Mouse (Mus musculus): ENCODE measurements at regions not wholly inside any gene's neighbourhood (a gene's known extent, or its start where the extent isn't known, plus 50 kb on each side); places are given as distances from the start of the nearest gene placed in this dataset.

DNA sequence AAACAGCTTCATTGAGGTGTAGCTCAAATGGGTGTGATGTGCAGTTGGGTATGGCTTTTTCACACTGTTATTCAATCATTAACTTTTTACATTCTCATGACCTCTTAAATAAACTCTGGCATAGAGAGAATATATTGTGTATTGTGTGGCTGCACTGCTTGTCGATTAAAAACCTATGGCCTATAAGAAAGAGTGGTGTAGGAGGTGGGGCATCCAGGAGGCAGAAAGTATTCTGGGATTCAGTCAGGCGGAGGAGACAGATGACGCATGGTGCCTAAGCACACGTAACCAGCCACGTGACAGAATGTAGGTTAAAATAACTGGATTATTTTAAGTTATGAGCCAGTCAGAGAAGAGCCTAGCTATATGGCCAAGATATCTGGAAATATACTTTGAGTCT, 78.2 kb upstream of the Slc16a7 start:
- Histone ChIP-seq H3K4me1 (ENCODE audit: insufficient read depth) (no peaks in the 10 kb centered on the region), H3K9me3 (ENCODE audit: low read length) (no peaks in the 10 kb centered on the region), H3K36me3 (ENCODE audit: insufficient read depth) (no peaks in the 10 kb centered on the region), H3K9ac (no peak overlapping the region), H3K27ac (ENCODE audit: low read depth, low read length) (no peak overlapping the region), H3K27me3 (ENCODE audit: insufficient read depth, low read length) (no peaks in the 10 kb centered on the region), H3K4me2 (ENCODE audit: low read depth) (no peak overlapping the region), H3K4me3 (ENCODE audit: low read depth, low read length) (no peak overlapping the region)
- DNase-seq (no peak), ATAC-seq (no peak)
- WGBS: 85% methylated on average over 5 of the region's 5 CpGs
- no peak for TF ChIP-seq CTCF (IDR thresholded peaks at IDR 0.05; ENCODE audit: low read depth)

GRCm38 (mm10) chr10:125488350-125488749, 99.1 kb upstream of the Slc16a7 start:
- no peaks in the 10 kb centered on the region for H3K9me3 ChIP-seq (ENCODE audit: low read length)
- no peaks in the 10 kb centered on the region for H3K36me3 ChIP-seq (ENCODE audit: insufficient read depth)
- H3K4me3 ChIP-seq (ENCODE audit: low read depth, low read length): no peak overlapping the region
- H3K27ac ChIP-seq (ENCODE audit: low read depth, low read length): no peak overlapping the region
- no peak for DNase-seq
- WGBS: 76% methylated on average over 3 of the region's 3 CpGs
- ATAC-seq: no peak
- H3K27me3 ChIP-seq (ENCODE audit: insufficient read depth, low read length): no peaks in the 10 kb centered on the region
- H3K4me1 ChIP-seq (ENCODE audit: insufficient read depth): no peaks in the 10 kb centered on the region
- H3K9ac ChIP-seq: no peak overlapping the region
- no peak for TF ChIP-seq CTCF (IDR thresholded peaks at IDR 0.05; ENCODE audit: low read depth)
- H3K4me2 ChIP-seq (ENCODE audit: low read depth): no peak overlapping the region

- Histone ChIP-seq H3K4me2 (ENCODE audit: low read depth) (no peak overlapping the region), H3K4me3 (ENCODE audit: low read depth, low read length) (no peak overlapping the region), H3K27ac (ENCODE audit: low read depth, low read length) (no peak overlapping the region), H3K4me1 (ENCODE audit: insufficient read depth) (no peaks in the 10 kb centered on the region), H3K9me3 (ENCODE audit: low read length) (no peaks in the 10 kb centered on the region), H3K36me3 (ENCODE audit: insufficient read depth) (no peaks in the 10 kb centered on the region), H3K9ac (no peak overlapping the region), H3K27me3 (ENCODE audit: insufficient read depth, low read length) (no peaks in the 10 kb centered on the region)
- ATAC-seq (no peak), DNase-seq (no peak)
- 41% methylated on average over 4 of the region's 4 CpGs for WGBS
- TF ChIP-seq CTCF (IDR thresholded peaks at IDR 0.05; ENCODE audit: low read depth): no peak
These were observed 101.1 kb upstream of the Slc16a7 start for GRCm38 (mm10) chr10:125490395-125490794.

GRCm38 (mm10) chr10:125494489-125494888, 105.2 kb upstream of the Slc16a7 start:
- ATAC-seq: no peak
- Histone ChIP-seq H3K4me1 (ENCODE audit: insufficient read depth) (no peaks in the 10 kb centered on the region), H3K4me3 (ENCODE audit: low read depth, low read length) (no peak overlapping the region), H3K27ac (ENCODE audit: low read depth, low read length) (no peak overlapping the region), H3K36me3 (ENCODE audit: insufficient read depth) (no peaks in the 10 kb centered on the region), H3K27me3 (ENCODE audit: insufficient read depth, low read length) (no peaks in the 10 kb centered on the region), H3K9ac (no peak overlapping the region), H3K9me3 (ENCODE audit: low read length) (no peaks in the 10 kb centered on the region), H3K4me2 (ENCODE audit: low read depth) (no peak overlapping the region)
- DNase-seq: no peak
- WGBS: 78% methylated on average over 4 of the region's 4 CpGs
- TF ChIP-seq CTCF (IDR thresholded peaks at IDR 0.05; ENCODE audit: low read depth): no peak

DNA sequence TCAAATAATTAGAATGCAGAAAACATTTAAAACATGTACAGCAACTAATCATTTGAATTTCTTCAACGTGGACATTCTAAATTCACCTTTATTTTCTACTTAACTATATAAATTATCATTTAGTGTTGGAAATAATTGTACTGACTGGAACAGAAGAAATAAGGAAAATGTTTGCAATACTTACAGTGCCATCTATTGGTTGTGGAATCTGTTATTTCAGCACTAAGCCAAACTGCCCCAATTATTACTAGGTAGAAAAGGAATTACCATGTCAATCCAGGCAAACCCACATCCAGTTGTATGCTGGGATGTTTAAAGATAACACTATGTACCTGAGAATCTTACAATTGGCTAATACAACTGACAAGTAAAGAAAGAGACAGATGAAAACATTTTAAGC, 109.1 kb upstream of the Slc16a7 start:
- WGBS: 25% methylated on average over 1 of the region's 1 CpGs
- Histone ChIP-seq H3K4me1 (ENCODE audit: insufficient read depth) (no peaks in the 10 kb centered on the region), H3K4me2 (ENCODE audit: low read depth) (no peak overlapping the region), H3K4me3 (ENCODE audit: low read depth, low read length) (no peak overlapping the region), H3K27ac (ENCODE audit: low read depth, low read length) (no peak overlapping the region), H3K9ac (no peak overlapping the region), H3K27me3 (ENCODE audit: insufficient read depth, low read length) (no peaks in the 10 kb centered on the region), H3K9me3 (ENCODE audit: low read length) (no peaks in the 10 kb centered on the region), H3K36me3 (ENCODE audit: insufficient read depth) (no peaks in the 10 kb centered on the region)
- DNase-seq (peak; percentile 48), ATAC-seq (peak; percentile 16; the same call in 1 of the 2 replicates)
- TF ChIP-seq CTCF (IDR thresholded peaks at IDR 0.05; ENCODE audit: low read depth): peak; percentile 65

- Histone ChIP-seq H3K4me3 (ENCODE audit: low read depth, low read length) (no peak overlapping the region), H3K4me2 (ENCODE audit: low read depth) (no peak overlapping the region), H3K27ac (ENCODE audit: low read depth, low read length) (no peak overlapping the region), H3K4me1 (ENCODE audit: insufficient read depth) (no peaks in the 10 kb centered on the region), H3K27me3 (ENCODE audit: insufficient read depth, low read length) (no peaks in the 10 kb centered on the region), H3K9ac (no peak overlapping the region), H3K36me3 (ENCODE audit: insufficient read depth) (no peaks in the 10 kb centered on the region), H3K9me3 (ENCODE audit: low read length) (no peaks in the 10 kb centered on the region)
- TF ChIP-seq CTCF (IDR thresholded peaks at IDR 0.05; ENCODE audit: low read depth): no peak
- DNase-seq (no peak), ATAC-seq (no peak)
- WGBS: 68% methylated on average over 4 of the region's 4 CpGs
These were observed 111.1 kb upstream of the Slc16a7 start for GRCm38 (mm10) chr10:125500338-125500737.

GRCm38 (mm10) chr10:125515026-125515425, 125.8 kb upstream of the Slc16a7 start:
- Histone ChIP-seq H3K9me3 (ENCODE audit: low read length) (no peaks in the 10 kb centered on the region), H3K27me3 (ENCODE audit: insufficient read depth, low read length) (no peaks in the 10 kb centered on the region), H3K4me2 (ENCODE audit: low read depth) (no peak overlapping the region), H3K9ac (no peak overlapping the region), H3K36me3 (ENCODE audit: insufficient read depth) (no peaks in the 10 kb centered on the region), H3K4me3 (ENCODE audit: low read depth, low read length) (no peak overlapping the region), H3K4me1 (ENCODE audit: insufficient read depth) (no peaks in the 10 kb centered on the region), H3K27ac (ENCODE audit: low read depth, low read length) (no peak overlapping the region)
- ATAC-seq: no peak
- no peak for TF ChIP-seq CTCF (IDR thresholded peaks at IDR 0.05; ENCODE audit: low read depth)
- no peak for DNase-seq
- 86% methylated on average over 5 of the region's 5 CpGs for WGBS

- Histone ChIP-seq H3K9me3 (ENCODE audit: low read length) (no peaks in the 10 kb centered on the region), H3K4me3 (ENCODE audit: low read depth, low read length) (no peak overlapping the region), H3K27me3 (ENCODE audit: insufficient read depth, low read length) (no peaks in the 10 kb centered on the region), H3K4me2 (ENCODE audit: low read depth) (no peak overlapping the region), H3K4me1 (ENCODE audit: insufficient read depth) (no peaks in the 10 kb centered on the region), H3K27ac (ENCODE audit: low read depth, low read length) (no peak overlapping the region), H3K9ac (no peak overlapping the region), H3K36me3 (ENCODE audit: insufficient read depth) (no peaks in the 10 kb centered on the region)
- TF ChIP-seq CTCF (IDR thresholded peaks at IDR 0.05; ENCODE audit: low read depth): no peak
- no peak for ATAC-seq
- no peak for DNase-seq
- WGBS: 89% methylated on average over 6 of the region's 6 CpGs
These were observed 141.6 kb upstream of the Slc16a7 start for GRCm38 (mm10) chr10:125530876-125531275.

Data from forebrain, postnatal 0 days (tissue).